Mouse (Mus musculus) testis, adult 2 months (tissue): ENCODE results near the gene Tsx.

Source experiments
- CTCF ChIP-seq: fragments of 200-500 bp; IDR thresholded peaks from 2 replicates; pipeline ENCODE4 v1.5.1; 2012; ENCODE audit warnings: low read depth, mild to moderate bottlenecking, inconsistent platforms, low read length, moderate library complexity; ENCODE audit not compliant: control insufficient read depth, insufficient read depth, insufficient replicate concordance
- POLR2A ChIP-seq: fragments of 200-500 bp; IDR thresholded peaks from 2 replicates; pipeline ENCODE4 v1.6.1; 2012; ENCODE audit warnings: low read depth, mild to moderate bottlenecking, inconsistent platforms, low read length, moderate library complexity; ENCODE audit not compliant: control insufficient read depth

DNA sequence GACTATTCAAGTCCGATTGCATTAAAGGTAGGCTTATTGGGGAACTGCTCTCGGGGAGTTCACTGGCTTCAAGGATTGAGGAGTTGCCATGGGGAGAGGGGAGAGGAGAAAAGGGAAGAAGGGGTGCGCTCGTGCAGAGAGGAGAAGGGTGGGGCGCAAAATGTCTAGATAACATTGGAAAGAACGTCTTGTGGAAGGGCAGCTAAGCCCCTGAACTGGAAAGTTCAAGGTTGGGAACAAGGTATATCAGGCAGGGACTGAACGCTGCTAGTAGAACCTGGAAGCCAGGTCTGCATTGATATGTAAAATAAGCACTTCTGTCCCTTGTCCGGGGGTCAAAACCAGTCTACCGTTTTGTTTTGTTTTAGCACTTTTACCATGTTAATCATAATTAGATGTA is 23.8 kb downstream of the Tsx start:
- TF ChIP-seq POLR2A = no peak
- TF ChIP-seq CTCF = no peak
